Mouse (Mus musculus): ENCODE measurements around the gene Rnf103. TPM values are rescaled to one million over a fixed set of nuclear protein-coding genes. Genes with fewer than 3 reads are reported as not detected.
A peak's percentile ranks its signal among the peaks of the same experiment; 100 is the strongest.

The Rnf103 gene
- total and polyA plus RNA-seq, 3 experiments, result 7.6 to 26.7 (median 20.8) TPM

- under 1% methylated on average over 45 of the region's 46 CpGs for WGBS
Measured at GRCm38 (mm10) chr6:71494341-71495020, 787 bp downstream of the Rnf103 start.

GRCm38 (mm10) chr6:71500575-71500974 is 6.9 kb downstream of the Rnf103 start:
- no peak for DNase-seq
- H3K36me3 ChIP-seq (ENCODE audit: control insufficient read depth, insufficient read depth, low read length), result peaks cover 31% of the 10 kb centered on the region
- no peaks in the 10 kb centered on the region for H3K79me2 ChIP-seq (replicated peaks; ENCODE audit: control insufficient read depth, insufficient read depth, low read length)
- TF ChIP-seq CTCF (IDR thresholded peaks at IDR 0.05), result no peak
- TF ChIP-seq POLR2A (IDR thresholded peaks at IDR 0.05; ENCODE audit: insufficient read depth, low read depth, low read length), result no peak
- TF ChIP-seq EP300 (IDR thresholded peaks at IDR 0.05; ENCODE audit: insufficient read depth, low read depth, low read length), result no peak
- 52% methylated on average over 3 of the region's 3 CpGs for WGBS
- no peak overlapping the region for H3K4me3 ChIP-seq
- intact Hi-C loops (cut with DNase I), result no loop called here
- peaks cover 7% of the 10 kb centered on the region for H3K4me1 ChIP-seq (ENCODE audit: control insufficient read depth, insufficient read depth, low read length)
- H3K27ac ChIP-seq, result no peak overlapping the region
- H3K9ac ChIP-seq (ENCODE audit: low read depth, low read length), result no peak overlapping the region
- no peaks in the 10 kb centered on the region for H3K27me3 ChIP-seq (ENCODE audit: control insufficient read depth, insufficient read depth, low read length)

More at GRCm38 (mm10) chr6:71494341-71495020, 787 bp downstream of the Rnf103 start:
- H3K36me3 ChIP-seq (ENCODE audit: control insufficient read depth, insufficient read depth, low read length), result peaks cover 22% of the 10 kb centered on the region
- no peaks in the 10 kb centered on the region for H3K79me2 ChIP-seq (replicated peaks; ENCODE audit: control insufficient read depth, insufficient read depth, low read length)
- H3K27ac ChIP-seq, result peak overlapping the region; percentile 98
- intact Hi-C loops (cut with DNase I), result loop anchor here (2.0 to 5.0 kb wide), 2 partner anchors 138 to 222 kb away; partner anchors contain the start of genes Kdm3a and Krcc1
- peak overlapping the region; percentile 96 for H3K9ac ChIP-seq (ENCODE audit: low read depth, low read length)
- peak in 1 of 2 experiments; percentile 71 for DNase-seq
- no peaks in the 10 kb centered on the region for H3K27me3 ChIP-seq (ENCODE audit: control insufficient read depth, insufficient read depth, low read length)
- peaks cover 3% of the 10 kb centered on the region for H3K4me1 ChIP-seq (ENCODE audit: control insufficient read depth, insufficient read depth, low read length)
- no peak for TF ChIP-seq EP300 (IDR thresholded peaks at IDR 0.05; ENCODE audit: insufficient read depth, low read depth, low read length)
- no peak for TF ChIP-seq POLR2A (IDR thresholded peaks at IDR 0.05; ENCODE audit: insufficient read depth, low read depth, low read length)
- TF ChIP-seq CTCF (IDR thresholded peaks at IDR 0.05), result no peak
- H3K4me3 ChIP-seq, result peak overlapping the region; percentile 84

- peaks cover 21% of the 10 kb centered on the region for H3K36me3 ChIP-seq (ENCODE audit: control insufficient read depth, insufficient read depth, low read length)
- WGBS, result 65% methylated on average over 4 of the region's 4 CpGs
Measured at GRCm38 (mm10) chr6:71503001-71503400, 9.3 kb downstream of the Rnf103 start.

GRCm38 (mm10) chr6:71503670-71504069 is 10.0 kb downstream of the Rnf103 start:
- Histone ChIP-seq H3K9ac (ENCODE audit: low read depth, low read length) (no peak overlapping the region), H3K27me3 (ENCODE audit: control insufficient read depth, insufficient read depth, low read length) (no peaks in the 10 kb centered on the region), H3K27ac (no peak overlapping the region; the same call in 1 of the 2 replicates), H3K4me3 (no peak overlapping the region), H3K79me2 (replicated peaks; ENCODE audit: control insufficient read depth, insufficient read depth, low read length) (no peaks in the 10 kb centered on the region), H3K4me1 (ENCODE audit: control insufficient read depth, insufficient read depth, low read length) (peaks cover 3% of the 10 kb centered on the region), H3K36me3 (ENCODE audit: control insufficient read depth, insufficient read depth, low read length) (peaks cover 16% of the 10 kb centered on the region)
- no peak for DNase-seq
- intact Hi-C loops (cut with DNase I), result no loop called here
- TF ChIP-seq POLR2A (IDR thresholded peaks at IDR 0.05; ENCODE audit: insufficient read depth, low read depth, low read length) (no peak), CTCF (IDR thresholded peaks at IDR 0.05) (no peak), EP300 (IDR thresholded peaks at IDR 0.05; ENCODE audit: insufficient read depth, low read depth, low read length) (no peak)

More at GRCm38 (mm10) chr6:71503001-71503400, 9.3 kb downstream of the Rnf103 start:
- Histone ChIP-seq H3K27ac (no peak overlapping the region), H3K27me3 (ENCODE audit: control insufficient read depth, insufficient read depth, low read length) (no peaks in the 10 kb centered on the region), H3K4me3 (no peak overlapping the region), H3K4me1 (ENCODE audit: control insufficient read depth, insufficient read depth, low read length) (peaks cover 3% of the 10 kb centered on the region), H3K9ac (ENCODE audit: low read depth, low read length) (no peak overlapping the region), H3K79me2 (replicated peaks; ENCODE audit: control insufficient read depth, insufficient read depth, low read length) (no peaks in the 10 kb centered on the region)
- DNase-seq, result no peak
- intact Hi-C loops (cut with DNase I), result no loop called here
- TF ChIP-seq CTCF (IDR thresholded peaks at IDR 0.05), result no peak
- TF ChIP-seq EP300 (IDR thresholded peaks at IDR 0.05; ENCODE audit: insufficient read depth, low read depth, low read length), result no peak

- Histone ChIP-seq H3K36me3 (ENCODE audit: control insufficient read depth, insufficient read depth, low read length) (peaks cover 16% of the 10 kb centered on the region), H3K27ac (no peak overlapping the region; the same call in 1 of the 2 replicates), H3K27me3 (ENCODE audit: control insufficient read depth, insufficient read depth, low read length) (no peaks in the 10 kb centered on the region), H3K9ac (ENCODE audit: low read depth, low read length) (no peak overlapping the region), H3K79me2 (replicated peaks; ENCODE audit: control insufficient read depth, insufficient read depth, low read length) (no peaks in the 10 kb centered on the region), H3K4me1 (ENCODE audit: control insufficient read depth, insufficient read depth, low read length) (peaks cover 3% of the 10 kb centered on the region), H3K4me3 (no peak overlapping the region)
- TF ChIP-seq CTCF (IDR thresholded peaks at IDR 0.05) (no peak), POLR2A (IDR thresholded peaks at IDR 0.05; ENCODE audit: insufficient read depth, low read depth, low read length) (no peak), EP300 (IDR thresholded peaks at IDR 0.05; ENCODE audit: insufficient read depth, low read depth, low read length) (no peak)
- WGBS, result 55% methylated on average over 4 of the region's 4 CpGs
- no peak for DNase-seq
- intact Hi-C loops (cut with DNase I), result no loop called here
Measured at GRCm38 (mm10) chr6:71504091-71504490, 10.4 kb downstream of the Rnf103 start.

GRCm38 (mm10) chr6:71505671-71506070 is 12.0 kb downstream of the Rnf103 start:
- no peak for DNase-seq
- Histone ChIP-seq H3K27ac (no peak overlapping the region), H3K4me1 (ENCODE audit: control insufficient read depth, insufficient read depth, low read length) (peaks cover 3% of the 10 kb centered on the region), H3K9ac (ENCODE audit: low read depth, low read length) (no peak overlapping the region), H3K79me2 (replicated peaks; ENCODE audit: control insufficient read depth, insufficient read depth, low read length) (no peaks in the 10 kb centered on the region; the same call in 1 of the 2 replicates), H3K36me3 (ENCODE audit: control insufficient read depth, insufficient read depth, low read length) (peaks cover 11% of the 10 kb centered on the region), H3K4me3 (no peak overlapping the region), H3K27me3 (ENCODE audit: control insufficient read depth, insufficient read depth, low read length) (no peaks in the 10 kb centered on the region)
- WGBS, result 96% methylated on average over 2 of the region's 2 CpGs
- intact Hi-C loops (cut with DNase I), result no loop called here
- no peak for TF ChIP-seq CTCF (IDR thresholded peaks at IDR 0.05)
- TF ChIP-seq EP300 (IDR thresholded peaks at IDR 0.05; ENCODE audit: insufficient read depth, low read depth, low read length), result no peak
- no peak for TF ChIP-seq POLR2A (IDR thresholded peaks at IDR 0.05; ENCODE audit: insufficient read depth, low read depth, low read length)

Data from heart, adult 2 months (tissue).